Mouse (Mus musculus) heart, adult 10 weeks (tissue): ENCODE measurements around the gene Slc25a17. TPM values are rescaled to one million over a fixed set of nuclear protein-coding genes. Genes with fewer than 3 reads are reported as not detected.

Experiments used
- polyA plus RNA-seq: library from polyadenylated mRNA; stranded (reverse); fragments of 350-450 nt; fragmentation: Illumina TruSeq; extraction: RNeasy Lipid Tissue Mini Kit (QIAGEN cat#74804); gene quantifications from one replicate; pipeline ENCODE4 v1.2.3, GENCODE M21; 2014; ENCODE audit warnings: low read depth, low replicate concordance

Gene Slc25a17
- polyA plus RNA-seq, result 22.8 TPM

GRCm38 (mm10) chr15:81360345-81361021 is at the start of gene Slc25a17:
TSS of gene Slc25a17 (minus strand) at chr15:81360812.

DNA sequence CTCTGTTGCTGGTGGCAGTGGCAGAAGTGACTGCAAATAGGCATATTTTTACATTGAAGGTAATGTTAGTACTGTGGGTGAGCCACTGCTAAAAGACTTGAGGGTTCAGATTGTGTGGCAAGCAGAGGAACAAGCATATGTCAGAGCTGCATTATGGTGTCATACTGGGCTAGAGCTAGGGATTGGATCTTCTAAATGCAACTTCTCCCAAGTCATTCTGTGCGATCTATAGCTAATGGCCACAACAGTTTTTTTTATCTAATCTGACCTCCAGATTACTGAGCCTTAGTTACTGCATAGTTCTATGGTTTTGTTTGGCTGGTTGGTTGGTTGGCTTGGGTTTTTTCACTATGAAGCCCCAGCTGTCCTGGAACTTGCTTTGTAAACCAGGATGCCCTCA is 47.6 kb upstream of the Slc25a17 start, which contains the start of gene Dnajb7:
Gene Dnajb7 (minus strand): TSS at position 101 of the 400 bp plus-strand sequence.

GRCm38 (mm10) chr15:81399638-81400315 is 39.2 kb upstream of the Slc25a17 start, which contains the start of the genes St13 and Xpnpep3:
TSS of gene St13 (minus strand) at chr15:81400077.
TSS of gene Xpnpep3 (plus strand) at chr15:81400138.

Other genes with a start within 250 kb of the Slc25a17 start
- 5.3 TPM for gene Mrtfa, start 170.1 kb downstream of the Slc25a17 start, polyA plus RNA-seq
- gene Mchr1, start 125.3 kb downstream of the Slc25a17 start, polyA plus RNA-seq, result not detected
- 97.1 TPM for gene St13, start 39.3 kb upstream of the Slc25a17 start, polyA plus RNA-seq
- gene Xpnpep3, start 39.3 kb upstream of the Slc25a17 start, polyA plus RNA-seq, result 7.6 TPM
- gene Dnajb7, start 47.5 kb upstream of the Slc25a17 start, polyA plus RNA-seq, result not detected
- 76.0 TPM for gene Rbx1, start 105.5 kb upstream of the Slc25a17 start, polyA plus RNA-seq
- gene Ep300, start 224.5 kb upstream of the Slc25a17 start, polyA plus RNA-seq, result 21.3 TPM